Mouse (Mus musculus): ENCODE measurements around the gene Wdr34.
A peak's percentile ranks its signal among the peaks of the same experiment; 100 is the strongest.

The Wdr34 gene

GRCm38 (mm10) chr2:30032244-30032846 lies 16.3 kb downstream of the Wdr34 start:
- DNase-seq (ENCODE audit: low spot score): no peak

GRCm38 (mm10) chr2:30026997-30027396 lies 21.7 kb downstream of the Wdr34 start:
- no peak for DNase-seq (ENCODE audit: low spot score)

- DNase-seq (ENCODE audit: low spot score): no peak
These were observed 23.2 kb downstream of the Wdr34 start for GRCm38 (mm10) chr2:30025454-30025853.

- DNase-seq (ENCODE audit: low spot score): peak; percentile 57
These were observed 34.2 kb downstream of the Wdr34 start for GRCm38 (mm10) chr2:30014326-30014966.

GRCm38 (mm10) chr2:30010840-30011281 lies 37.8 kb downstream of the Wdr34 start:
- DNase-seq (ENCODE audit: low spot score): peak; percentile 50

GRCm38 (mm10) chr2:30009101-30009500 lies 39.6 kb downstream of the Wdr34 start:
- DNase-seq (ENCODE audit: low spot score): no peak

- DNase-seq (ENCODE audit: low spot score): no peak
These were observed 56.7 kb downstream of the Wdr34 start for GRCm38 (mm10) chr2:29991962-29992361.
